Mouse (Mus musculus) megakaryocyte, adult 5-6 weeks (primary cell): Measurements from ENCODE around the gene Ecd. TPM values are rescaled to one million over a fixed set of nuclear protein-coding genes. Genes with fewer than 3 reads are reported as not detected.

Experiments used
- ATAC-seq: 2 replicates; pipeline ENCODE4 v1.8.0; 2016; ENCODE audit warnings: mild to moderate bottlenecking, inconsistent platforms; ENCODE audit not compliant: poor library complexity, severe bottlenecking
- total RNA-seq, 2 experiments: library from RNA; stranded (forward) in 1 of 2; stranded (reverse) in 1 of 2; fragments of 153-499, 151-499 nt in 1 of 2; fragments of 221-1000, 200-1000 nt in 1 of 2; gene quantifications; 2 replicates each; pipeline versions ENCODE4 v1.2.3 to v1.2.4; 2015 to 2017

Gene Ecd
- total RNA-seq (2015) (22.5 and 24.4 TPM in 2 replicates), total RNA-seq (2017) (35.9 and 39.0 TPM in 2 replicates)

GRCm38 (mm10) chr14:20347991-20348541 is at the start of gene Ecd, which contains the start of gene Fam149b:
Gene Ecd, minus strand, starts transcription at chr14:20348121.
Gene Fam149b, plus strand, starts transcription at chr14:20348162.
- peak; percentile 99 for ATAC-seq

- no peak for ATAC-seq
These were observed 49.3 kb upstream of the Ecd start for GRCm38 (mm10) chr14:20397220-20397619.

- ATAC-seq: peak; percentile 94
These were observed 45.4 kb upstream of the Ecd start, which contains the start of gene Mrps16 for GRCm38 (mm10) chr14:20393205-20393913. Gene Mrps16, minus strand, starts transcription at chr14:20393634.

- no peak for ATAC-seq
These were observed 44.4 kb upstream of the Ecd start for GRCm38 (mm10) chr14:20392326-20392725.

GRCm38 (mm10) chr14:20389446-20390079 is 41.6 kb upstream of the Ecd start:
- no peak for ATAC-seq

GRCm38 (mm10) chr14:20388441-20389129 is 40.7 kb upstream of the Ecd start, which contains the start of gene Dnajc9:
Gene Dnajc9, minus strand, starts transcription at chr14:20388910.
- ATAC-seq: peak; percentile 86

GRCm38 (mm10) chr14:20379753-20380430 is 32.0 kb upstream of the Ecd start:
- peak; percentile 50 for ATAC-seq

GRCm38 (mm10) chr14:20379087-20379640 is 31.2 kb upstream of the Ecd start:
- no peak for ATAC-seq

- ATAC-seq: peak; percentile 99
These were observed 30.6 kb upstream of the Ecd start for GRCm38 (mm10) chr14:20378313-20379061.

GRCm38 (mm10) chr14:20377112-20377521 is 29.2 kb upstream of the Ecd start:
- no peak for ATAC-seq

- no peak for ATAC-seq
These were observed 23.9 kb upstream of the Ecd start for GRCm38 (mm10) chr14:20371854-20372253.

- peak; percentile 71 for ATAC-seq
These were observed 22.9 kb upstream of the Ecd start for GRCm38 (mm10) chr14:20370798-20371197.

- ATAC-seq: no peak
These were observed 20.4 kb upstream of the Ecd start for GRCm38 (mm10) chr14:20368271-20368670.

GRCm38 (mm10) chr14:20363230-20363629 is 15.3 kb upstream of the Ecd start:
- ATAC-seq: peak; percentile 96

GRCm38 (mm10) chr14:20347441-20347990 is 405 bp downstream of the Ecd start:
- ATAC-seq: peak; percentile 46

GRCm38 (mm10) chr14:20345885-20346284 is 2.0 kb downstream of the Ecd start:
- no peak for ATAC-seq

GRCm38 (mm10) chr14:20340866-20341265 is 7.1 kb downstream of the Ecd start:
- ATAC-seq: no peak

- peak; percentile 68 for ATAC-seq
These were observed 7.8 kb downstream of the Ecd start for GRCm38 (mm10) chr14:20340149-20340548.

- no peak for ATAC-seq
These were observed 8.5 kb downstream of the Ecd start for GRCm38 (mm10) chr14:20339415-20339814.
